Mouse (Mus musculus): ENCODE measurements around the gene Robo2.

DNA sequence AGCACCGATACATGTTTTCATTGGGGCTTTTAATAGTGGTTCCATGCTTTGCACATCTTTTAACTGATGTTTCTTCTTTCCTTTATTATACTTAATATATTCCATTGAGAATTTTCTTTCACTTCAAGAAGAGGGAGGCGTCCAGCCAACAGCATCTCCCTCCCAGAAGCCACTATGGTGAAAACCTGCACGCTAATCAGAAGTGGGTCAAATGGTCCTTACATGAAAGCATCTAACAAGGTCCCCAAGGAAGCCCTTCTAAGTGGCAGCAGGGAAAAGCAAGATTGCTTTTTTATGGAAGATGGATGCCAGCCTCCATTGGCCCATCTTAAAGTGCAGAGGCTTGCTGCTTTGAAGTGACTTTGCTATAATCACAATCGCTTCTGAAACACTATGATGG, 300.5 kb downstream of the Robo2 start:
- TF ChIP-seq CTCF (IDR thresholded peaks at IDR 0.05; ENCODE audit: control insufficient read depth, insufficient read depth, insufficient read length), result no peak
- no peak for TF ChIP-seq MAX (IDR thresholded peaks at IDR 0.05)
